Mouse (Mus musculus): ENCODE results near the gene Pan3.

Gene Pan3

DNA sequence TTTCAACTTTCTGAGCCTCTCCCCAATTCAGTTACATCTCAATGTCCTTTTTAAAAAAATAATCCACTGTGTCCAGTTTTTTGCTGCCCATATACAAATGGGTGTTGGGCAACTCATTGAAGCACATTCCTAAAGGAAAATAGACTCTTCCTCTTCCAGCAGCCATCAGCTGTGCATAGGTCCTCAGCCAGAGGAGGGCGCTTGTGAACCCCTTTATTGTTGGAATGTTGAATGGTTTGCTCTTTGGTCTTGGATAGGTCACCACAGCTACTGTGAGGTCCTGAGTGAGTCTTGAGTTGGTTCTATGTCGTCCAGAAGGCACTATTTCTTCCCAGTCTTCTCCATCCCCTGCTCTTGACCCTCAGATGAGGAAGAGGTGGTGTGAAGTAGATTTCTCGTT lies 54.2 kb downstream of the Pan3 start:
- no peak for DNase-seq (ENCODE audit: low read depth, low spot score)

DNA sequence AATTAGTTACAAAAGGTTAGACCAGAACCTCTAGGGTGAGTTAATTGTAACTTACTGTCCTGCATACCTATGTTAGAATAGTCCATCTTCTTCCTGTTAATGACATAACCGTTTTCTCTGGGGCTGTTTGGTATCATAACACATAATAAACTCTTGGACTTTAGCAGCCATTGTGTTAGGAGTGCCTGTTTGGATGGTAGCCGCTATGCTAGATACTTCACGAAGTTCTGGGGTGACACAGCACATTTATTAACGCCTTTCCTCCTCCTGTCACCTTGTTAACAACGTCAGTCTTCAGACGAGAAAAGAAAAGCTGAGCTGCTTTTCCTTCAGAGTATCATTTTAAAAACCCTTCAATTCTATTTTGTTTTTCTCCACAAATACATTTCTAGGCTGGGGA lies 59.3 kb downstream of the Pan3 start:
- no peak for DNase-seq (ENCODE audit: low read depth, low spot score)

GRCm38 (mm10) chr5:147490907-147491306 lies 60.9 kb downstream of the Pan3 start:
- no peak for DNase-seq (ENCODE audit: low read depth, low spot score)

DNA sequence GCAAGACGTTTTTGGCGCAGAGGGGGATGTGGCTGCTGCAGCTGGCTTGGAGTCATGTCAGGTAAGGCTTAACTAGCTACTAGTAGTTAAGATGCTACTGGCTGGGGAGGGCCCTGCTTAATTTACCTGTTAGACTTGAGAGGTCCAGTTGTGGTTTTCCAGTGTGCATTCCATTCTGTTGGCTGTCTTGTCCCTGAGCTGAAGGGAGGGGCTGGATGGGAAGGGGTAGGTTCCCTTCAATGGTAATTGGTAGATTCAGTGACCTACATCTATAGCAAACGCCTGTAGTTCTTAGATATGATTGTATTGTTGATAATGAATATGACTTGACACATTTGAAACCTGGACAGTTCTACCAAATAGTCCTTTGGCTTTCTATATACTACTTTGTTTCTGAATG lies 62.5 kb downstream of the Pan3 start:
- no peak for DNase-seq (ENCODE audit: low read depth, low spot score)

DNA sequence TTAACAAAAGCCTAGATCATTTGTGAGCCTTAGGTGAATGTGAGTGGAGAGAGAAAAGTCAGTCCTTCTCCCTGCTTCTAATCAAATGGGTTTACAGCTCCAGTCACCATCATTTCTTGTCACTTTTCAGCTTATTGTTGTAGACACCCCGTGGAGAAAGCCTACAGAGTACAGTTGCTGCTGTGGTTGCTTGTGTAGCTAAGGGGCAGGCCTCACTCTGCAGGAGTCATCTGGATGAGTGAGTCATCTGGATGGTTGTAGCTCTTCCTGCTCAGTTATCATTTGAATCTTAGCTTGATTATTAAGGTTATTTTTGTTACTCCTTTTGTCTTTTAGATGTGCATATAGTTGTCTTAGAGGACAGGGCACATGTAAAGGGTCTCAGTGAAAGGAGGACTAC lies 63.2 kb downstream of the Pan3 start:
- no peak for DNase-seq (ENCODE audit: low read depth, low spot score)

- no peak for DNase-seq (ENCODE audit: low read depth, low spot score)
These were observed 63.7 kb downstream of the Pan3 start for GRCm38 (mm10) chr5:147493685-147494084.

GRCm38 (mm10) chr5:147494388-147494787 lies 64.4 kb downstream of the Pan3 start:
- DNase-seq (ENCODE audit: low read depth, low spot score), result no peak

- no peak for DNase-seq (ENCODE audit: low read depth, low spot score)
These were observed 64.9 kb downstream of the Pan3 start for GRCm38 (mm10) chr5:147494791-147495376.

DNA sequence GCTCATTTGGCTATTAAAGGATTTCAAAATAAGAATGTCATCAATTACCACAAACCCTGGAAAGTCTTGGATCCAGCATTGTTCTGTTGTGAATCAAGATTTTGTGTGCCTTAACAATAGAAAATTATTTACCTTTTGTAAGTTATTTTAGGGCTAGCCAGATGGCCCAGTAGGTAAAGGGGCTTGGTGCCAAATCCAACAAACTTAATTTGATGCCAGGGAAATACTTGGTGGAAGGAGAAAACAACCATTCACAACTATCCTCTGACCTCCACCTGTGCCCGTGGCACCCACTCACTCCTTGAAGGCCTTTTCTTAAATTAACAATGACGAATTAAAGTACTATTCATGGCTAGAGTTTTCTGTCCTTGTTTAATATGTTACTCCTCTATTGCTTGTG lies 66.0 kb downstream of the Pan3 start:
- no peak for DNase-seq (ENCODE audit: low read depth, low spot score)

GRCm38 (mm10) chr5:147496921-147497320 lies 67.0 kb downstream of the Pan3 start:
- DNase-seq (ENCODE audit: low read depth, low spot score), result no peak

- no peak for DNase-seq (ENCODE audit: low read depth, low spot score)
These were observed 67.8 kb downstream of the Pan3 start for GRCm38 (mm10) chr5:147497714-147498113.

DNA sequence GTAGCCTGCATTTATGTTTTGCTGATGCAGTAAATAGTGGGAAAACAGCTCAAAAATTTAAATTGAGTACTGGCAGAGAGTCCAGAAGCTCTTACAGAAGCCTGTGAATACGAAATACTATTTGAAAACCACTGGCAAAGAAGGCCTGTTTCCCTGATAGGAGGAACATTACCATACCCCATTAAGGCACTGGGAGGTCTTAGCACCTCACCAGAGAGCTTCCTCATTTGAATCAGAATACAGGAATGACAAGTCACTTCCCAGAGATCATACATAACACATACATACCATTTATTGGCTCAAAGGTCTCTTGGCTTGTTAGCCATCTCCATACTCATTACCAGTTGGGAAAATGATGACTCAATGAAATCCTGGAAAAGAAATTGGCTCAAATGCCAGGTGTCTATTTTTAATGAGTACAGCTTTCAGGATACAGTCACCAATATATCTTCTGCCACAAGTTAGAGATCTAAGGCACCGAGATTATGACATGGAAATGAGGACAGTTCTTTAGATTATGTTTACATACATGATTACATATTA lies 71.6 kb downstream of the Pan3 start:
- no peak for DNase-seq (ENCODE audit: low read depth, low spot score)

- no peak for DNase-seq (ENCODE audit: low read depth, low spot score)
These were observed 73.0 kb downstream of the Pan3 start for GRCm38 (mm10) chr5:147502921-147503320.

DNA sequence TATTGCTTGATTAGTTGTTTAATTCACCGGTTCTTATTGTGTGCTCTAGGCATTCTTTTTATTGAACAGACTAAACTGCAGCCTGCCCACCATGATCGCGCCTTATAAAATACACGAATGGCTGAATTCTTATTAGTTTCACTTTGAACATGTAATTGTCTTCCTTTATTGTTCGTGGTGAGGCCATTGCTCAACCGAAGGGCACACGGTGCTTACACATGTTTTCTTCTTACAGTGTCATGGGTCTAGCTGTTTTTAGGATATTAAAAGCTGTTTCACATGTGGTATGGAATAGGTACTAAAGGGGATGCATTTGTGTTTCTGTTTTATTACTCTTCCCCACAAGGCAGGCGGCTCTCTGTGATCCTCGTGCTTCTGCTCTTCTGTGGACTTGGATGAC lies 81.4 kb downstream of the Pan3 start:
- DNase-seq (ENCODE audit: low read depth, low spot score), result no peak

GRCm38 (mm10) chr5:147527006-147527405 lies 97.0 kb downstream of the Pan3 start:
- no peak for DNase-seq (ENCODE audit: low read depth, low spot score)

- no peak for DNase-seq (ENCODE audit: low read depth, low spot score)
These were observed 97.8 kb downstream of the Pan3 start for GRCm38 (mm10) chr5:147527788-147528187.

GRCm38 (mm10) chr5:147532031-147532430 lies 102.1 kb downstream of the Pan3 start:
- DNase-seq (ENCODE audit: low read depth, low spot score), result no peak

- DNase-seq (ENCODE audit: low read depth, low spot score), result no peak
These were observed 109.4 kb downstream of the Pan3 start for GRCm38 (mm10) chr5:147539409-147539808.

DNA sequence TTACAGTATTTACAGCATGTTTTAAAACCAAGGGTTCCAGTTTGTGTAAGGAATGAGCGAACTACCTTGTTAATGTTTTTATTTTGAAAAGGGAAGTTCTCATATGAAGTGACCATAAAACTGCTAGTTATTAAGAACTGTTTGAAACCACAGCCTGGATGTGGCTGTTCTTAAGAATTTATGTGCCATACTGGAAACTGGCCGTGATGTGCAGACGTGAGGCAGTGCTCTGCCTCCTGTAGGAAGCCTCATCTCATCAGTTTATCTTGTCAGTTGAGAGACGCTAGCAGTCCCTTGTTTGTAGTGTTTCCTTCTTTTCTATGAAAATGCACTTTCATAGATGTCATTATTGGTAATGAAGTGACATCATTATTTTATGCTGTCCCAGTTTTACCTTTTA lies 109.9 kb downstream of the Pan3 start:
- DNase-seq (ENCODE audit: low read depth, low spot score), result no peak

DNA sequence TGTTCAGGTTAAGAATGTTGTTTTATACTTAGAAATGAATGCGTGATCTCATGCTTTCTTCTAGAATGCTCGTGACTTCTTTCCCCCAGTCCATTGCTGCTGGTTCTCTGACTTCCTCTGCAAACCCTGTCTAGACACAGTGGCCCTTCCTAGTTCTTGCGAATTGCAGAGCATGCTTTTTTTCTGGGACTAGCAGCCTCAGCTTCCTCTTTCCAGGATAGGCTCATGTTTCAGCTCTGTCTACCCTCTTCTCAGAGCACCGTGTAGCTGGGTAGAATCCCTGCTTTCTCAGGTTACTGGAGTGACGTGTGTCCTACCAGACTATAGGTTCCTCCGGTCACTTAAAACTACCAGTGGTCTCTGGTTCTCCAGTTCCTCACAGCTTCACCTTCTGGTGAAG lies 112.3 kb downstream of the Pan3 start:
- DNase-seq (ENCODE audit: low read depth, low spot score), result no peak

- peak; percentile 22 for DNase-seq (ENCODE audit: low read depth, low spot score)
These were observed 115.8 kb downstream of the Pan3 start for GRCm38 (mm10) chr5:147545731-147546241.

GRCm38 (mm10) chr5:147549016-147549755 lies 119.2 kb downstream of the Pan3 start:
- no peak for DNase-seq (ENCODE audit: low read depth, low spot score)
